Mouse (Mus musculus): ENCODE data around the gene Casp4. TPM values are rescaled to one million over a fixed set of nuclear protein-coding genes. Genes with fewer than 3 reads are reported as not detected.

Gene Casp4
- 3.8 and 4.2 TPM in 2 replicates for polyA plus RNA-seq (2015; fragmentation: Nextera tagmentation; extraction: Ambion mirVana)

GRCm38 (mm10) chr9:5308561-5308960 is at the start of gene Casp4:
Casp4 (plus strand) TSS chr9:5308828.
- no peaks in the 10 kb centered on the region for H3K27me3 ChIP-seq (ENCODE audit: insufficient read depth, low read length)
- 0 out of 2 replicates have a peak within 1 kb of the TSS, but pooled peaks have one; percentile 8 for H3K9ac ChIP-seq (replicated peaks; ENCODE audit: low read length)
- 0 out of 2 replicates have a peak within 1 kb of the TSS, but pooled peaks have one; percentile 24 for H3K27ac ChIP-seq (ENCODE audit: low read length)
- no peaks in the 10 kb centered on the region for H3K9me3 ChIP-seq (ENCODE audit: low read length)
- H3K4me2 ChIP-seq (replicated peaks; ENCODE audit: low read depth, low read length): peak within 1 kb of the TSS; percentile 41
- peak within 1 kb of the TSS; percentile 42 for H3K4me3 ChIP-seq (ENCODE audit: low read length)
- 29% methylated on average over 5 of the region's 5 CpGs for WGBS
- no peaks in the 10 kb centered on the region for H3K4me1 ChIP-seq (ENCODE audit: insufficient read depth, low read length)
- ATAC-seq (ENCODE audit: low FRiP score, low TSS enrichment): peak; percentile 76; the same call in 1 of the 2 replicates
- H3K36me3 ChIP-seq (ENCODE audit: insufficient read depth, low read length): no peaks in the 10 kb centered on the region

- no peak overlapping the region for H3K4me3 ChIP-seq (ENCODE audit: low read length)
- no peaks in the 10 kb centered on the region for H3K27me3 ChIP-seq (ENCODE audit: insufficient read depth, low read length)
- H3K9ac ChIP-seq (replicated peaks; ENCODE audit: low read length): no peak overlapping the region
- no peaks in the 10 kb centered on the region for H3K9me3 ChIP-seq (ENCODE audit: low read length)
- no peak overlapping the region for H3K4me2 ChIP-seq (replicated peaks; ENCODE audit: low read depth, low read length)
- H3K4me1 ChIP-seq (ENCODE audit: insufficient read depth, low read length): no peaks in the 10 kb centered on the region
- H3K27ac ChIP-seq (ENCODE audit: low read length): no peak overlapping the region
- 86% methylated on average over 2 of the region's 2 CpGs for WGBS
- no peak for ATAC-seq (ENCODE audit: low FRiP score, low TSS enrichment)
- no peaks in the 10 kb centered on the region for H3K36me3 ChIP-seq (ENCODE audit: insufficient read depth, low read length)
These were observed 44.6 kb upstream of the Casp4 start for GRCm38 (mm10) chr9:5263951-5264475.

- Histone ChIP-seq H3K36me3 (ENCODE audit: insufficient read depth, low read length) (no peaks in the 10 kb centered on the region), H3K9ac (replicated peaks; ENCODE audit: low read length) (no peak overlapping the region), H3K9me3 (ENCODE audit: low read length) (no peaks in the 10 kb centered on the region), H3K4me1 (ENCODE audit: insufficient read depth, low read length) (0 out of 2 replicates have a peak, but pooled peaks cover 2% of the 10 kb centered on the region), H3K27ac (ENCODE audit: low read length) (no peak overlapping the region), H3K4me2 (replicated peaks; ENCODE audit: low read depth, low read length) (no peak overlapping the region), H3K27me3 (ENCODE audit: insufficient read depth, low read length) (no peaks in the 10 kb centered on the region), H3K4me3 (ENCODE audit: low read length) (no peak overlapping the region)
- no peak for ATAC-seq (ENCODE audit: low FRiP score, low TSS enrichment)
- WGBS: 89% methylated on average over 2 of the region's 2 CpGs
These were observed 38.4 kb upstream of the Casp4 start for GRCm38 (mm10) chr9:5270274-5270673.

- peak; percentile 12; the same call in 1 of the 2 replicates for ATAC-seq (ENCODE audit: low FRiP score, low TSS enrichment)
- H3K9me3 ChIP-seq (ENCODE audit: low read length): no peaks in the 10 kb centered on the region
- H3K27ac ChIP-seq (ENCODE audit: low read length): no peak overlapping the region
- WGBS: 47% methylated on average over 1 of the region's 1 CpGs
- H3K4me1 ChIP-seq (ENCODE audit: insufficient read depth, low read length): 0 out of 2 replicates have a peak, but pooled peaks cover 2% of the 10 kb centered on the region
- H3K9ac ChIP-seq (replicated peaks; ENCODE audit: low read length): no peak overlapping the region
- H3K27me3 ChIP-seq (ENCODE audit: insufficient read depth, low read length): no peaks in the 10 kb centered on the region
- H3K4me3 ChIP-seq (ENCODE audit: low read length): no peak overlapping the region
- H3K4me2 ChIP-seq (replicated peaks; ENCODE audit: low read depth, low read length): no peak overlapping the region
- no peaks in the 10 kb centered on the region for H3K36me3 ChIP-seq (ENCODE audit: insufficient read depth, low read length)
These were observed 37.7 kb upstream of the Casp4 start for GRCm38 (mm10) chr9:5270884-5271283.

GRCm38 (mm10) chr9:5271334-5271845 is 37.2 kb upstream of the Casp4 start:
- 0 out of 2 replicates have a peak, but pooled peaks cover 2% of the 10 kb centered on the region for H3K4me1 ChIP-seq (ENCODE audit: insufficient read depth, low read length)
- 0 out of 2 replicates have a peak overlapping the region, but pooled peaks have one; percentile 18 for H3K27ac ChIP-seq (ENCODE audit: low read length)
- H3K27me3 ChIP-seq (ENCODE audit: insufficient read depth, low read length): no peaks in the 10 kb centered on the region
- H3K9me3 ChIP-seq (ENCODE audit: low read length): no peaks in the 10 kb centered on the region
- WGBS: 30% methylated on average over 6 of the region's 6 CpGs
- no peak overlapping the region for H3K4me3 ChIP-seq (ENCODE audit: low read length)
- peak; percentile 54; the same call in 1 of the 2 replicates for ATAC-seq (ENCODE audit: low FRiP score, low TSS enrichment)
- no peaks in the 10 kb centered on the region for H3K36me3 ChIP-seq (ENCODE audit: insufficient read depth, low read length)
- no peak overlapping the region for H3K9ac ChIP-seq (replicated peaks; ENCODE audit: low read length)
- H3K4me2 ChIP-seq (replicated peaks; ENCODE audit: low read depth, low read length): no peak overlapping the region

GRCm38 (mm10) chr9:5286071-5286470 is 22.6 kb upstream of the Casp4 start:
- WGBS: 27% methylated on average over 2 of the region's 2 CpGs
- no peak overlapping the region for H3K4me3 ChIP-seq (ENCODE audit: low read length)
- no peaks in the 10 kb centered on the region for H3K27me3 ChIP-seq (ENCODE audit: insufficient read depth, low read length)
- ATAC-seq (ENCODE audit: low FRiP score, low TSS enrichment): no peak
- H3K36me3 ChIP-seq (ENCODE audit: insufficient read depth, low read length): no peaks in the 10 kb centered on the region
- no peaks in the 10 kb centered on the region for H3K4me1 ChIP-seq (ENCODE audit: insufficient read depth, low read length)
- no peak overlapping the region for H3K4me2 ChIP-seq (replicated peaks; ENCODE audit: low read depth, low read length)
- no peak overlapping the region for H3K27ac ChIP-seq (ENCODE audit: low read length)
- no peak overlapping the region for H3K9ac ChIP-seq (replicated peaks; ENCODE audit: low read length)
- no peaks in the 10 kb centered on the region for H3K9me3 ChIP-seq (ENCODE audit: low read length)

GRCm38 (mm10) chr9:5286597-5286996 is 22.0 kb upstream of the Casp4 start:
- H3K9ac ChIP-seq (replicated peaks; ENCODE audit: low read length): no peak overlapping the region
- no peaks in the 10 kb centered on the region for H3K4me1 ChIP-seq (ENCODE audit: insufficient read depth, low read length)
- H3K27ac ChIP-seq (ENCODE audit: low read length): no peak overlapping the region
- H3K9me3 ChIP-seq (ENCODE audit: low read length): no peaks in the 10 kb centered on the region
- H3K27me3 ChIP-seq (ENCODE audit: insufficient read depth, low read length): no peaks in the 10 kb centered on the region
- H3K4me2 ChIP-seq (replicated peaks; ENCODE audit: low read depth, low read length): no peak overlapping the region
- H3K4me3 ChIP-seq (ENCODE audit: low read length): no peak overlapping the region
- no peak; the same call in 1 of the 2 replicates for ATAC-seq (ENCODE audit: low FRiP score, low TSS enrichment)
- no peaks in the 10 kb centered on the region for H3K36me3 ChIP-seq (ENCODE audit: insufficient read depth, low read length)

- 66% methylated on average over 2 of the region's 2 CpGs for WGBS
- Histone ChIP-seq H3K9me3 (ENCODE audit: low read length) (no peaks in the 10 kb centered on the region), H3K36me3 (ENCODE audit: insufficient read depth, low read length) (no peaks in the 10 kb centered on the region), H3K27ac (ENCODE audit: low read length) (no peak overlapping the region), H3K27me3 (ENCODE audit: insufficient read depth, low read length) (no peaks in the 10 kb centered on the region), H3K4me3 (ENCODE audit: low read length) (no peak overlapping the region), H3K4me2 (replicated peaks; ENCODE audit: low read depth, low read length) (no peak overlapping the region), H3K4me1 (ENCODE audit: insufficient read depth, low read length) (no peaks in the 10 kb centered on the region), H3K9ac (replicated peaks; ENCODE audit: low read length) (no peak overlapping the region)
- ATAC-seq (ENCODE audit: low FRiP score, low TSS enrichment): no peak
These were observed 12.0 kb upstream of the Casp4 start for GRCm38 (mm10) chr9:5296354-5297237.

- ATAC-seq (ENCODE audit: low FRiP score, low TSS enrichment): no peak
- 79% methylated on average over 11 of the region's 11 CpGs for WGBS
These were observed 10.1 kb upstream of the Casp4 start, which contains the start of gene Casp1 for GRCm38 (mm10) chr9:5298329-5299131. Casp1 (plus strand) TSS chr9:5298517.

More at GRCm38 (mm10) chr9:5298329-5299131, 10.1 kb upstream of the Casp4 start, which contains the start of gene Casp1:
- Histone ChIP-seq H3K4me2 (replicated peaks; ENCODE audit: low read depth, low read length) (no peak within 1 kb of the TSS), H3K27me3 (ENCODE audit: insufficient read depth, low read length) (no peaks in the 10 kb centered on the region), H3K27ac (ENCODE audit: low read length) (no peak within 1 kb of the TSS), H3K4me1 (ENCODE audit: insufficient read depth, low read length) (no peaks in the 10 kb centered on the region), H3K36me3 (ENCODE audit: insufficient read depth, low read length) (no peaks in the 10 kb centered on the region), H3K9me3 (ENCODE audit: low read length) (no peaks in the 10 kb centered on the region), H3K9ac (replicated peaks; ENCODE audit: low read length) (no peak within 1 kb of the TSS), H3K4me3 (ENCODE audit: low read length) (no peak within 1 kb of the TSS)

Measured in kidney, embryonic 16.5 days (tissue).